Mouse (Mus musculus) liver, embryonic 11.5 days (tissue): ENCODE data around the gene Nup210. TPM values are rescaled to one million over a fixed set of nuclear protein-coding genes. Genes with fewer than 3 reads are reported as not detected.
A peak's percentile ranks its signal among the peaks of the same experiment; 100 is the strongest.
"Not testable (repeated sequence)": the region's sequence is repeated elsewhere in the genome, so short reads cannot be mapped to it uniquely, and the experiment has no call there.

Experiments used
- ATAC-seq: fragments of 200-750 bp; cut with Nextera tagmentation; replicated peaks from 2 replicates; pipeline ENCODE4 v1.8.0; 2017; ENCODE audit warnings: moderate number of reproducible peaks, mild to moderate bottlenecking, moderate TSS enrichment, moderate library complexity; ENCODE audit not compliant: low FRiP score
- DNase-seq: peaks from one replicate; pipeline ENCODE4 v3.0.0-alpha.2; 2017; ENCODE audit warnings: low spot score
- H3K27ac ChIP-seq: fragments of 300-500 bp; sonication (generic); 2 replicates; pipeline ENCODE4 v1.5.1; 2014; ENCODE audit warnings: mild to moderate bottlenecking, low read depth, low read length, control low read depth
- H3K27me3 ChIP-seq: fragments of 300-500 bp; sonication (generic); replicated peaks from 2 replicates; pipeline ENCODE4 v1.6.1; 2014; ENCODE audit warnings: low read length, mixed read lengths; ENCODE audit not compliant: control insufficient read depth, insufficient read depth
- H3K36me3 ChIP-seq: fragments of 300-500 bp; sonication (generic); 2 replicates; pipeline ENCODE4 v1.6.1; 2014; ENCODE audit warnings: mild to moderate bottlenecking, low read length, moderate library complexity, mixed read lengths; ENCODE audit not compliant: control insufficient read depth, insufficient read depth
- H3K4me1 ChIP-seq: fragments of 300-500 bp; sonication (generic); replicated peaks from 2 replicates; pipeline ENCODE4 v1.6.1; 2014; ENCODE audit warnings: low read length, mixed read lengths; ENCODE audit not compliant: control insufficient read depth, insufficient read depth
- H3K4me2 ChIP-seq: fragments of 300-500 bp; sonication (generic); 2 replicates; pipeline ENCODE4 v1.6.1; 2014; ENCODE audit warnings: mild to moderate bottlenecking, control low read depth, moderate library complexity
- H3K4me3 ChIP-seq: fragments of 300-500 bp; sonication (generic); 2 replicates; pipeline ENCODE4 v1.5.1; 2014; ENCODE audit warnings: low read depth, low read length, control low read depth
- H3K9ac ChIP-seq: fragments of 300-500 bp; sonication (generic); 2 replicates; pipeline ENCODE4 v1.6.1; 2014; ENCODE audit warnings: low read depth, low read length, control low read depth
- H3K9me3 ChIP-seq: fragments of 300-500 bp; sonication (generic); 2 replicates; pipeline ENCODE4 v1.6.1; 2016; ENCODE audit warnings: low read length, inconsistent platforms, mixed read lengths; ENCODE audit not compliant: control insufficient read depth
- WGBS: fragments of 180-500 bp; shearing (Covaris S2); extraction: QIAGEN DNeasy Blood & Tissue Kit; methylation state at CpG from one replicate; pipeline ENCODE4 v1.1.7; 2014; 5-methylcytosine and 5-hydroxymethylcytosine counted together
- polyA plus RNA-seq: library from polyadenylated mRNA; unstranded; fragments of >200 nt; fragmentation: Nextera tagmentation; extraction: Ambion mirVana; gene quantifications from 2 replicates; pipeline ENCODE4 v1.2.1, GENCODE M21; 2014

Nup210 gene
- polyA plus RNA-seq, 1 experiment from 2014 or later: 53.5 TPM

- Histone ChIP-seq H3K4me2 (no peak overlapping the region), H3K4me1 (peaks cover 32% of the 10 kb centered on the region), H3K9me3 (no peaks in the 10 kb centered on the region), H3K27ac (no peak overlapping the region), H3K4me3 (no peak overlapping the region), H3K36me3 (0 out of 2 replicates have a peak, but pooled peaks cover under 1% of the 10 kb centered on the region), H3K9ac (no peak overlapping the region), H3K27me3 (no peaks in the 10 kb centered on the region)
- ATAC-seq (peak; percentile 46; the same call in 1 of the 2 replicates), DNase-seq (no peak)
- 87% methylated on average over 2 of the region's 2 CpGs for whole genome bisulfite sequencing
Measured at GRCm38 (mm10) chr6:91105400-91106129, 11.1 kb downstream of the Nup210 start.

- ATAC-seq: no peak
- no peak for DNase-seq
- H3K9me3 ChIP-seq: no peaks in the 10 kb centered on the region
- 65% methylated on average over 3 of the region's 3 CpGs for WGBS
- H3K4me2 ChIP-seq: no peak overlapping the region
- no peaks in the 10 kb centered on the region for H3K27me3 ChIP-seq
- H3K9ac ChIP-seq: no peak overlapping the region
- peaks cover 25% of the 10 kb centered on the region for H3K4me1 ChIP-seq
- H3K4me3 ChIP-seq: no peak overlapping the region
- H3K36me3 ChIP-seq: peaks cover 5% of the 10 kb centered on the region; the same call in 1 of the 2 replicates
- H3K27ac ChIP-seq: no peak overlapping the region
Measured at GRCm38 (mm10) chr6:91104765-91105399, 11.7 kb downstream of the Nup210 start.

GRCm38 (mm10) chr6:91103421-91103820, 13.2 kb downstream of the Nup210 start:
- not testable (repeated sequence) for ATAC-seq, H3K36me3 ChIP-seq
- H3K4me1 ChIP-seq: peaks cover 19% of the 10 kb centered on the region

GRCm38 (mm10) chr6:91100621-91101020, 16.0 kb downstream of the Nup210 start:
- Histone ChIP-seq H3K9ac (0 out of 2 replicates have a peak overlapping the region, but pooled peaks have one; percentile 14), H3K9me3 (no peaks in the 10 kb centered on the region), H3K36me3 (peaks cover 20% of the 10 kb centered on the region), H3K4me2 (no peak overlapping the region), H3K27me3 (no peaks in the 10 kb centered on the region), H3K4me1 (peaks cover 19% of the 10 kb centered on the region), H3K4me3 (no peak overlapping the region), H3K27ac (no peak overlapping the region)
- WGBS: 87% methylated on average over 5 of the region's 5 CpGs
- ATAC-seq: no peak
- DNase-seq: no peak

More at GRCm38 (mm10) chr6:91103421-91103820, 13.2 kb downstream of the Nup210 start:
- not testable (repeated sequence) for H3K4me3 ChIP-seq, H3K4me2 ChIP-seq, H3K9me3 ChIP-seq, H3K27me3 ChIP-seq, H3K27ac ChIP-seq, H3K9ac ChIP-seq, DNase-seq
- 91% methylated on average over 1 of the region's 1 CpGs for WGBS

- 97% methylated on average over 3 of the region's 3 CpGs for WGBS
- H3K27ac ChIP-seq: no peak overlapping the region
- H3K4me1 ChIP-seq: no peaks in the 10 kb centered on the region
- H3K4me3 ChIP-seq: no peak overlapping the region
- no peak for ATAC-seq
- H3K9me3 ChIP-seq: no peaks in the 10 kb centered on the region
- DNase-seq: no peak
- no peaks in the 10 kb centered on the region for H3K27me3 ChIP-seq
- peaks cover 26% of the 10 kb centered on the region for H3K36me3 ChIP-seq
- no peak overlapping the region for H3K9ac ChIP-seq
- no peak overlapping the region for H3K4me2 ChIP-seq
Measured at GRCm38 (mm10) chr6:91097879-91098278, 18.8 kb downstream of the Nup210 start.

- Histone ChIP-seq H3K4me3 (no peak overlapping the region), H3K27ac (no peak overlapping the region), H3K4me1 (no peaks in the 10 kb centered on the region), H3K36me3 (peaks cover 32% of the 10 kb centered on the region), H3K9ac (no peak overlapping the region), H3K27me3 (no peaks in the 10 kb centered on the region), H3K4me2 (no peak overlapping the region), H3K9me3 (no peaks in the 10 kb centered on the region)
- ATAC-seq: no peak
- 88% methylated on average over 2 of the region's 2 CpGs for WGBS
- DNase-seq: no peak
Measured at GRCm38 (mm10) chr6:91095072-91095601, 21.5 kb downstream of the Nup210 start.

GRCm38 (mm10) chr6:91092216-91092899, 24.3 kb downstream of the Nup210 start:
- DNase-seq: no peak
- WGBS: 82% methylated on average over 10 of the region's 10 CpGs
- Histone ChIP-seq H3K27ac (no peak overlapping the region), H3K9ac (no peak overlapping the region), H3K4me1 (no peaks in the 10 kb centered on the region), H3K4me3 (no peak overlapping the region), H3K9me3 (no peaks in the 10 kb centered on the region), H3K27me3 (no peaks in the 10 kb centered on the region), H3K36me3 (peaks cover 23% of the 10 kb centered on the region), H3K4me2 (no peak overlapping the region)
- ATAC-seq: no peak

- DNase-seq (no peak), ATAC-seq (peak; percentile 69; the same call in 1 of the 2 replicates)
- no peak overlapping the region for H3K4me2 ChIP-seq
- no peak overlapping the region for H3K9ac ChIP-seq
- H3K9me3 ChIP-seq: no peaks in the 10 kb centered on the region
- peaks cover 16% of the 10 kb centered on the region for H3K36me3 ChIP-seq
- H3K27me3 ChIP-seq: no peaks in the 10 kb centered on the region
- H3K4me1 ChIP-seq: no peaks in the 10 kb centered on the region
- no peak overlapping the region for H3K27ac ChIP-seq
- no peak overlapping the region for H3K4me3 ChIP-seq
- 72% methylated on average over 5 of the region's 5 CpGs for WGBS
Measured at GRCm38 (mm10) chr6:91085114-91085892, 31.3 kb downstream of the Nup210 start.
